Mouse (Mus musculus) right cerebral cortex, postnatal 10 days (tissue): ENCODE results near the gene Mapk10.

Source experiments
- DNase-seq, 2 experiments: peaks; one replicate each; pipeline ENCODE4 v3.0.0; 2021; ENCODE audit warnings: low spot score in 2 of 2

The Mapk10 gene

GRCm38 (mm10) chr5:102868196-102868595 lies 342.9 kb downstream of the Mapk10 start:
- DNase-seq = no peak

- DNase-seq = no peak
Measured at GRCm38 (mm10) chr5:102859749-102860148, 351.4 kb downstream of the Mapk10 start.

GRCm38 (mm10) chr5:102858047-102858446 lies 353.1 kb downstream of the Mapk10 start:
- no peak for DNase-seq
